Mouse (Mus musculus) mouse embryonic stem cell (cell line): ENCODE measurements around the gene Tgfb3.

Experiments used
- in situ Hi-C, 2 experiments: fragments of 300-500 bp; cut with MboI; formaldehyde crosslinking; loops; 1 replicate in 1 of 2; 3 replicates in 1 of 2; pipeline ENCODE4 v1.14.3; 2019 to 2020; ENCODE audit warnings: low sequenced_read_pairs in 2 of 2, low pct_unique_long_range_greater_than_20kb in 1 of 2, mixed read lengths in 1 of 2; ENCODE audit not compliant: unreplicated experiment in 1 of 2

Gene Tgfb3

DNA sequence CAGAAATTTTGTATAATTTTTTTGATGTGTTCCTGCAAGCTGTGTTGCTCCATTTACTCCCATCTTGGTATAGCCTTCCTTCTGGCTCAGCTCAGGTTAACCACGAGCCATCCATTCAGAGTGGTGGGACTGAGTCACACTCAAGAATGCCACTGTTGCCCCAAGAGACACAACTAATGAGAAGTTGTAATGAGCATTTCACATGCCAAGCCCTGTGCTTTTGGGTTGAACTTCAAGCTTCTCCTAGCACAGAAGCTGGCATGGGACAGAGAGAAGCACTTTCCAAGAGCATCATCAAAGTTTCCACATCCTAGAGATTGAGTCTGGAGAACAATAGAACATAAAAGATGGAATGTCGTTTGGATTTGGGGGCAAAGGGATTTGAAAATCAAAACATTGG, 63.7 kb downstream of the Tgfb3 start:
- in situ Hi-C loops = no loop called here

DNA sequence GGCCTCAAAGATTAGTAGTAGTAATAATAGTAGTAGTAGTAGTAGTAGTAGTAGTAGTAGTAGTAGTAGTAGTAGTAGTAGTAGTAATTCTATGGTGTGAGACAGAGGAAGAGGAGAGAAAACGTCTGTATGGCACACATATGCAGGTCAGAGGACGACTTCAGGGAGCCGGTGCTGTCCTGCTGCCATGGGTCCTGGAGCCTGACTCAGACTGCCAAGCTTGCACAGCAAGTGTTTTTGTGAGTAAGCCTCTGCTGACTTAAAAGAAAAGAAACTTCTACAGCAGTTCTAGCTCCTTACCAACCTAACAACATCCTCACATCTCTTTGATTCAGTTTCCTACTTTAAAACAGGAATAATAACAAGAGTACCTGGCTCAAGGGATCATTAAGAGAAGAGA, 64.2 kb downstream of the Tgfb3 start:
- in situ Hi-C loops = no loop called here

DNA sequence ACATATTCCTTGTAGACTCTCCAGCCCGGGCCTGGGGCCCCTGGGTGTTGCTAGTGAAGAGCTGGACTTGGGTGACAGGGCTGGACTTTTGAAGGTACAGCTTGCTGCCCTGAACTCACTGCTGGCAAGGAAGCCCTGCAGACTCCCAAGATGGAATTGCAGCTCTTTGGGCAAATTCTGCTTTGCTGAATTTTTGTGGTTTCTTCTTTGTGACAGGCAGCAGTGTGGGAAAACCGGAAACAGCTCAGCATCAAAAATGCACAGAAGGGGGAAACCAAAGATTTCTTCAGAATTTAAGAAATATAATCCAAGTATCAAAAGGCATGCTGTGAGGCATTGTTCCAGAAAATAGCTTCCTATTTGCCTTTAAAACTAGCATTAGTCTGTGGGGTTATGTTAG, 64.7 kb downstream of the Tgfb3 start:
- in situ Hi-C loops = no loop called here

DNA sequence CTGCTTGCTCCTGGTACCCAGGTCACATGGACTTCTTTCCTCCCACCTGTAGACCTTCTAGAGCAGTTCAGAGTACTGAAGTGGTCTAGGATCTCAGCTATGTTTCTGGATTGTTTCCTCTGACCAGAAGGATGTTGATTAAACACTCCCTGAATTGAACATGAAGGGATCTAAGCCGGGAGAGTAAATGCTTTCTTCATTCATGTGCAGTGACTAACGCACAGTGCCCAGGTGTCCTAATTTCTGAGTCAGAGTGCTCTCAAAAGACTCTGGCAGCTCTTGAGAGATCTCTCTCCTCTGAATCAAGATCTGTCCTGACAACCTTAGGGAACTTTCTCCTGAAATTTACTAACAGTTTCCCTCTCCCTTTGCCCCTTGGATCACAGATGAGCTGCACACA, 66.6 kb downstream of the Tgfb3 start:
- in situ Hi-C loops = no loop called here

DNA sequence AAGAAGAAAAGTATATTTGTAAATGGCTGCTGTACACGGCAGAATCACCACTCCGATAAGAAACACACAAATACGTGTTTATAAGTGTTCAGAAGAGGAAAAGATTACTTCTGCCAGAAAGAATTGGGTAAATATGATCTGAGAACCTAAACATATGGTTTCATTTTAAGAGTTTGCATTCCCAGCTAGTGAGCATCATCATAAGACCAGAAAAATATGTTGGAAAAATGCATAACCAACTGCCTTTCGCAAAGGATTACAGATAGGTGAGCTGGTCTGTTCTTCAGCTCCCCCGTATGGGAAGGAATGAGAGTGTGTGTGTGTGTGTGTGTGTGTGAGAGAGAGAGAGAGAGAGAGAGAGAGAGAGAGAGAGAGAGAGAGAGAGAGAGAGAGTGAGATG, 68.2 kb downstream of the Tgfb3 start:
- in situ Hi-C loops = no loop called here

DNA sequence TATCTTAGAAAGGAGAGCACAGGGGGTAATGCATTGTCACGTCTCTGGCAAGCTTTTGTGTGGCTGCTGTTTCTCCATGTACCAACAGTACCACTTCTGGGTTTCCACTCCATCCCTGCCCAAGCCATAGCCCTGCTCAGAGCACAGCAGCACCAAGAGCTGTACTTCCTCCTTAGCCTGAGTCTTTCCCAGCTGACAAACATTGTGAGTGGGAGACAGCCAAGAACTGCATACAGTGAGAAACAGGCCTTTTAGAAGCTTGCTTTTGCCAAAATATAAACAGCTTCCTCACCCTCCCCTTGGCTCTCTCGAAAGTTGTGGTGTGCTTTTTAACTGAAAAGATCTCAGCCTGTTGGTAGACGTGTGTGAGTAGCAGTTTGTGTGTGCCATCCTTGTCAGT, 71.5 kb downstream of the Tgfb3 start:
- in situ Hi-C loops = no loop called here
